Mouse (Mus musculus) monocyte, adult 5-6 weeks (primary cell): ENCODE measurements around the gene Acadvl. TPM values are rescaled to one million over a fixed set of nuclear protein-coding genes. Genes with fewer than 3 reads are reported as not detected.

Source experiments
- ATAC-seq: fragments of 153-309, 156-312 bp; replicated peaks from 2 replicates; pipeline ENCODE4 v1.8.0; 2017; ENCODE audit warnings: mild to moderate bottlenecking; ENCODE audit not compliant: low TSS enrichment, insufficient number of reproducible peaks, severe bottlenecking, poor library complexity, low FRiP score
- total RNA-seq: library from RNA; stranded (forward); fragments of 200-1000, 200-491, 200-594 nt; gene quantifications from 3 replicates; pipeline ENCODE4 v1.2.3, GENCODE M21; 2017

Acadvl gene
- total RNA-seq, 1 experiment from 2014 or later = 55.3 TPM

DNA sequence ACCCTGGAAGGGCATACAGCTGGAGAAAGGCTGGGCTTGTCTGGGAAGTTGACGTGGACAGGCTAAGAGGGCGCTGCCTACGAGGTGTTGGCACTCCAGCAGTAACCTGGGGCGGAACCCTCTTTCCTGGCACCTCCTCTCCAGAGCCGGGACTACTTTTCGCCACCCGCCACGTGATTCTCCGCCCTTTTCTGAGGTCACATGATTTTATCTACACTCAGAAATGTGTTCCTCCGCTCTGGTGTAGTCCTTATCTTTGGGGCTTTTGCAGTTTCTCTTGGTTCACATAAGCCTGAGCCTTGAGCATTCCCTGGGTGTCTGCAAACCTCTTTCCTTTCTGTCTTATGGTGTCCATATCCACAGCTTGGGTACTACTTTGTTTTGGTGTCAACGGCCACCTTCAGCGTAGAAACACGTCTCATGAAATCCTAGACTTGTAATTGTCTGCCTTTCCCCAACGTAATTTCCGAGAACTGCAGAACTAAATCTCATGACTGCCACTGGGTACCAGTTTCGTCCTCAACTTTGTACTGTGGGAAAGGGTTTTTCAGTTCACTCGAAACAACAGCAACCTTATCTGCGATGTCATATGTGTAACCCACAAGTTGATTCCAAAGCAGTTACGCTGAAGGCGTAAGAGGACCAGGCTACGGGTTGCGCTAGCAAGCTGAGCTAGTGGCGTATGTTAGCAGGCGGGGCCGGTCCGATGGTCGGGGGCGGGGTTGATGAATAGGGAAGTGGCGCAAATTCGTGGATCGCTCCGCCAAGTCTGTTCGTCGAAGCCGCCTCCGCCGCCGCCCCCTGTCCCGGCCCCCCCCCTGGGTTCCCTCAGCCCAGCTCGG is 24.1 kb downstream of the Acadvl start, which contains the start of gene Gabarap:
Gene Gabarap, plus strand, starts transcription at position 294 of the 842 bp plus-strand sequence.
- peak; percentile 64 for ATAC-seq

DNA sequence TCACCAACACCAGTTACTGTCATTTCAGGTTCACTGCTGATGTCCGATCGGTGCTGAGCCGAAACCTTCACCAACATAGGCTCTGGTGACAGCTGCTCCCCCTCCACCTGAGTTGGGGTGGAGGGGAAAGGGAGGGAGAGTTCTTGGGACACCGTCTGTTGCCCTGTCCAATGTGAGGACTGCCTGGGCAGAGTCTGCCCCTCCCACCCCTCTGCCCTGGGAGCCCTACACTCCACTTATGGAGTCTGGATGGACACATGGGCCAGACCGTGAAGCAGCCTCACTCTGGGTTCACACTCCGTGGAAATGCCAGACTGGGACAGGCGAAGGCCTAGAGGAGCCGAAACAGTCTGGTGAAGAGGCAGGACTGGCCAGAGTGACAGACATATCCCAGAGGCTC is 25.3 kb downstream of the Acadvl start:
- no peak for ATAC-seq

DNA sequence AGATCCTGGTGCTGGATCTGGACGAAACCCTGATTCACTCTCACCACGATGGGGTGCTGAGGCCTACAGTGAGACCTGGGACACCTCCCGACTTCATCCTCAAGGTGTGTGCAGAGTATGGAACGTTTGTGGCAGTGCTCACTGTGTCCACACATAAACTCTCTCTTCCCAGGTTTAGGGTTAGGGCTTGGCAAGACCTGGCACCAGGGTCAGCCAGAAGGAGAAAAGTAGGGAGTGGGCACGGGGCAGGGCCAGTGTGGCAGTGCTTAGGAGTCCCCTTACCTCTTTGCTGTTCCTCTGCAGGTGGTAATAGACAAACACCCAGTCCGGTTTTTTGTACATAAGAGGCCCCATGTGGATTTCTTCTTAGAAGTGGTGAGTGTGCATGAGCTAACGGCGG is 30.8 kb downstream of the Acadvl start:
- ATAC-seq = no peak

DNA sequence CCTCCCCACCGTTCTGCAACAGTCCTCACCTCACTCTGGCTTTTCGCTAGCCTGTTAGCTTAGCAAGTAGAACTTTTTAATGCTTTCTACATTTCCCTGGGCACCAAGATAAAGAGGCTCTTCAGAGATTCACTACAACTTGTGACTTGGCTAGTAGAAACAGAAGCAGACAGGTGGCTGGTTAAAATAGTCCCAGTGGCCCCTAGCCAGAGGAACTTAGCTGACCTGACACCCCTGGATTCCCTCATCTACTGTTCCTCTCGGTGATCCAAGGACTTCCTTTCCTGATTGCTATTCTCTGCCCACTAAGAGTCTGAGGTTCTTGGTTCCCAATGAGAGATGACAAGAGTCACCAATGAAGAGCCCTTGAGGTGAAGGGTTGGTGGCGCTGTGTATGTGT is 31.8 kb downstream of the Acadvl start:
- no peak for ATAC-seq

DNA sequence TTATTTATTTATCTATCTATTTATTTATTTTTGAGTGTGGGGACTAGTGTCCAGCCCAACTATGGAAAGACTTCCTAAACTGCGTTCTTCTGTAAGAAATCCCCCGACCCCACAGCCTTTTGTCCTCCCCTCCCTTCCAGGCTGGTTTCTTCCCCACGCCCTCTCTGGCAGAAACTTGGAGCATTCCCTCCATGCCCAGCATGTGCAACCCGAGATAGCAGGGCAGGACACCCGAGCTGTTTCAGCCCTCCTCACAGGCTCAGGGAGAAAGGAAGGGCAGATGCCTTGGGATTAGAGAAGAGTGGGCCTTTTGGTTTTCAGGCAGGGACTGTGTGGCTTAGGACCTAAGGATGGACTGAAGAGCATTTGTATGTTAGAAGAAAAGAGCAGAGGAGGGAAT is 32.3 kb downstream of the Acadvl start:
- ATAC-seq = no peak

DNA sequence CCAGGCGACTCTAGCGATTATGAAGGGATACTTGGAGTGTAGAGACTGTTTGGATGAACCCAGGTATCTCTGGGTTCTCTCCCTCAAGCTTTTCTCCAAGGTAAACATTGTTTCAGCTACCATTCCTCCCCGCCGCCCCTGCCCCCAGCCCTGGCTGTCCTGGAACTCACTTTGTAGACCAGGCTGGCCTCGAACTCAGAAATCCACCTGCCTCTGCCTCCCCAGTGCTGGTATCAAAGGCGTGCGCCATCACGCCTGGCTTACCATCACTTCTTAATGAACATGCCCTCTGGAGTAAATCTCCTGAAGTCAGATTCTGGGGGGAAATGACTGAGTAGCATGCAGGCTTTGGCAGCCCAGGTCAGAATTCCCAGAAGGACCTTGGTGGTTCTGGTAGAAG is 33.0 kb downstream of the Acadvl start, which contains the start of gene Elp5:
Gene Elp5, minus strand, starts transcription at position 293 of the 400 bp plus-strand sequence.
- no peak for ATAC-seq

DNA sequence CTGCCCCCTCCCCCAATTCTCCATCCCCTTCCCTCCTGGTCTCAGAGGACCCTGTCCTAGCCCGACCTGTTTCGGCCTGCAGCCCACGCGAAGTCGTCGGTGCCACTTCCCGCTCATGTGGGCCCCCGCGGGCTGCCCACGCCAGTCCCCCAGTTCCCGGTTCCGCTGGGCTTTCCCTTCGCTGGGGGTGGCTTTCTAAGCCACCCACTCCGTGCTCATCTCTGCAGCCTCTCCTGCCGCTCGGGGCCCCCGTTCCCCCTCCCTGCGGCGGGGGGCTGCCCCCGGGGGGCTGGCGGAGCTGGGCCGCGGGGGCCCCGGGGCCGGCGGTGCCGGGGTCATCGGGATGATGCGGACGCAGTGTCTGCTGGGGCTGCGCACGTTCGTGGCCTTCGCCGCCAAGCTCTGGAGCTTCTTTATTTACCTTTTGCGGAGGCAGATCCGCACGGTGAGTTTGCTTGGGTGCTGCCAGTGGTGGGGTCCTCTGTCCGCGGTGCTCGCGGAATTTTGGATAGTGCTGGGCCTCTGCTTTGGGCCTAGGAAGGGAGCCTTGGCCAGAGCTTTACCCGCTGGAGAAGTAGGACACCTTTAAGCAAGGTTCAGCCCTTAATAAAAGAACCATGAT is 34.0 kb downstream of the Acadvl start, which contains the start of gene Ctdnep1:
Gene Ctdnep1, plus strand, starts transcription at position 16 of the 622 bp plus-strand sequence.
- ATAC-seq = no peak

DNA sequence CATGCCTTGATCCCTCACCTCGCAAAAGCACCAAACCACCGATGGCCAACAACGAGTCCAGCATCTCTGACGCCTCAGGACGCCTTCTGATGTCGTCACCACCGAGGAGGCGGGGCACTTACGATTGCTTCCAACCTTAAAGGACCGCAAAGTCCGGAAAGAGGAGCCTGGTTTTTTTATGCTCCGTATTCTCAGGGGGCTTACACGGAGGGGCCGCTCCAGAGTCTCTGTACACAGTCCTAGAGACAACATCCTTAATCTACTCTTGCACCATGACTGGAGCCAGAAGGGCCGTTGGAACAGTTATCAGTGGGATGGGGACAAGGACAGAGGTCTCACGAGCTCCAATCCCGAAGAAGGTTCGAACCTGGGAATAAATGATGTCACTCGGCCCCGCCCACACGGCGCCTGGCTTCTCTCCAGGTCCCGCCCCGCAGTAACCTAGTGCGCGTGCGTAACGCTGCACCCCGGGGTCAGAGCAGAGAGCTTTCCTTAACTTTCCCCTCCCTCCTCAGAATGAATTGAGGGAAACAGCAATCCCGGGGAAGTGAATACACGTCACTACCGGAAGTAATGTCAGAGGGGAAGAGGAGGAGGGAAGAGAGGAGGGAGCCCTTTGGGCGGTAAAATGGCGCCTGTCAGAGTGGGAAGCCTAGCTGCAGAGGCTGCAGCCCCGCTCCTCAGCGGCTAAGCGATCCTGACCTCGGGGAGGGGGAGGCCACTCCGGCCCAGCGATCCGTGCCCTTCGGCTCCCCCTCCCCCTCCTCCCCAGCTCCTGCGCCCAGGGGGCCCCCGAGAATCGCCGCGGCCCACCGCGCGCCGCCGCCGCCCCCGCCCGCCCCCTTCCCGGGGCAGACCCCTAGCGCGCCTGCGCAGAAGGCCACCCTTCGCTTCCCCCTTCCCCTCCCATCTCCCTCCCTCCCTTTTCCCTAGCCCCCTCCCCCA is 34.7 kb downstream of the Acadvl start:
- peak; percentile 95 for ATAC-seq

DNA sequence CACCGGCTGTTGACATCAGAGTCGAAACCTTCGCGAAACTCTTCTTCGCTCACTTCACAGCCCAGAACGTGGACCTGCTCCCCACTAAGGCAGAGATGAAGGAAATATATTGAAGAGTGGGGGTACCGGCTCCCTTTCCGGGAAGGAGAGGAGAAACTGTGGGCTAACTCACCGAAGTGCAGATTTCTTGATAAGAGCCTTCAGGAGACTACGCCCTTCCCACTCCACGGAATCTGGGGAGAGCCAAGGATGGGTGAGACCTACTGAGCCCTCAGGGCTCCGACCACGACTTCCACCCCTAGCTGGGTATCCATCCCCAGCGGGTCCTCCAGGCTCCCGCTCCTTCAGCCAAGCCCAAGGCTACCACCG is 35.4 kb downstream of the Acadvl start:
- no peak for ATAC-seq

DNA sequence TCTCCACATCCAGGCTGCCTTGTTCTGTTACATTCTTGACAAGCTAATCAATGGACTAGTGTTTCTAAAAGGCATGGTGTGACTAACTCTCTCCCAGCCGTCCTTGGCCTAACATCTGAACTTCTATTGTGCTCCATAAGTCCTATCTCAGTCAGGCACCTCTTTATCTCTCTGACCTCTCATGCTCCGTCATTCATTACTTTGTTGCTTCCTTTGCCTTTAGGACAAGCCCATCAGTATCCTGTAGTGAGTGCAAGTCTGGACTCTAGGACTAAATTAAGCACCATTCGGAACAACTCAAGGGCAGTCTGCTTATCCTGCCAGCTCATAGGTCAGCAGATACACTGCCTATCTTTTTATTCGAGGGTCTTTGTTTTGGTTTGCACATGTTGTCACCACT is 38.9 kb downstream of the Acadvl start:
- ATAC-seq = no peak

DNA sequence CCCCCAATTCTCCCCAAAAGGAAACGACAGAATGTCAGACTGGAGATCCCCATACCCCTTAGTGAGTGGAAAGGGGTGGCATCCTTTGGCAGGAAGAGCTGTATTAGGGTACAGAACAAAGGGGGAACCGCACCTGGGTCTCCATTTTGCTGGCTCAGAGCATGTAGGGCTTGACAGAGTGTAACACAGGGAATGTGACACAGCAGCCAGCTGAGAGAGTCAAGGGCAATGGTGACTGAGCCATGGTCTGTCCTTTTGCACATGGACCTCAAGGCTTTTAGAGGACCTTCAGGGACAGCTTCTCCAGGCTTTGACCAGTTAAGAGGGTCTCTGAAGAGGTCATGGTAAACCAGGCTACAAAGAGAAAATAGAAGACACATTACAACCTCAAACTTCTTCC is 40.3 kb downstream of the Acadvl start:
- no peak for ATAC-seq

DNA sequence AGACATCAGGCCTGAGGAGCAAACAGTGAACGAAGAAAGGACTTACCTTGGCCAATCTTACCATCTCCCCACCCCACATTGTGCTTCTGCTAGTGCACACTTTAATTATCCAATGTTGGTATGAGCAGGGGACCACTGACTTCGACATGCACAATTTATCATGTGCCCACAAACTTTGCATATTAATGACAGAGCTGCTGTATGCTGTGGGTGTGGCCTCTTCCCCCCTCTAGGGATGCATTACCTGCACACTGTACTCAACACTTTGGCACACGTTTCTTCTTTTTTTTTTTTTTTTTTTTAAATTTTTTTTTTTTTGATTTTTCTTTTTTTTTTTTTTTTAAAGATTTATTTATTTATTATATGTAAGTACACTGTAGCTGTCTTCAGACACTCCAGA is 44.4 kb downstream of the Acadvl start:
- no peak for ATAC-seq

DNA sequence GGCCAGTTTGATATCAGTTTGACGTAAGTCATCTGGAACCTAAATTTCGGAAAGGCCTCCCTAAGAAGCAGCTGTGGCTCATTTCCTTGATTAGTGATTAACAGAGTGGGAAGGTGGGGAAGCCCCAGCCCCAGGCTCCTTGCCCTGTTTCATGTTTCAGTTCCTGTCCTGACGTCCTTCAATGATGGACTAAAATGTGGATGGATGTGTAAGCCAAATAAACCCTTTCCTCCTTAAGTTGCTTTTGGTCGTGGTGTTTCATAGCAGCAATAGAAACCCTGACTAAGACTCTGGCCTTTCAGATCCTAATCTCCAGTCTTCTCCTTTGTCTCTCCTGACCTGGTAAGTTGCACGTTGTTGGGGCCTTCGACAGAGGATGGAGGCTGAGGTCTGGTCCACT is 45.0 kb downstream of the Acadvl start:
- ATAC-seq = no peak

DNA sequence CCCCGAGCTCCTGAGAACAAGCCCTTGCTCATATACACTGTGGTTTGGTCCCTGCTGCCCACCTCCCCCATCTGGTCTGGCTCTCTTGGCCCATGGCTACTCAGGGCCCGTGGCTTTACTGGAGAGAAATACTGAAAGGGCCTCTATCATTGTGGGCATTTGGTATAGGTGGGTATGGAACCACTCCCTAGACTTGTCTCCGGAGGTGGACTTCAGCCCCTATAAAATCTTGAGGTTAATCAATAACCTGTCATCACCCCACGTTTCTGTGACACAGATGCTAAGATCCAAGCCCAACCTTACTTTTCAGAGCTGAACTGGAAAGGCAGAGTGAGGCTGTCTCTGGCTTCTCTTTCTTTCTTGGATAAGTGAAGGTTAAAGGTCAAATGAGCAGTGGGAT is 46.4 kb downstream of the Acadvl start:
- ATAC-seq = no peak

DNA sequence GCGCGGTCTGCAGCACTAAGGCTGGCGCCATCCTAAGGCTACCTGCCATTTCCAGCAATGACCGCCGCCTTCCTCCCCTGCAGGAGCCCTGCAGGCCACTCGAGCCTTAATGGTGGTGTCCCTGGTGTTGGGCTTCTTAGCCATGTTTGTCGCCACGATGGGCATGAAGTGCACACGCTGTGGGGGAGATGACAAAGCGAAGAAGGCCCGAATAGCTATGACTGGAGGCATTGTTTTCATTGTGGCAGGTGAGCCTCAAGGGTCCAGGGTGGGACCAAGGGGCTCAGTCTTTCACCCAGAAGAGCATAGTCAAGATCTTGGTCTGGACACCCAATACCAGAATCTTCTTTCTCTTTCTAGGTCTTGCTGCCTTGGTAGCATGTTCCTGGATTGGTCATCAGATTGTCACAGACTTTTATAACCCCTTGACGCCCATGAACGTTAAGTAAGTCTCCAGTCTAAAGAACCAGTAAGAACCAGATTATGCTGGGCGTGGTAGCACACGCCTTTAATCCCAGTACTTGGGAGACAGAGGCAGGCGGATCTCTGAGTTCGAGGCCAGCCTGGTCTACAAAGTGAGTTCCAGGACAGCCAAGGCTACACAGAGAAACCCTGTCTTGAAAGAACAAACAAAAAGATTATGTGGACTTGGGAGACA is 48.2 kb downstream of the Acadvl start:
- ATAC-seq = no peak

DNA sequence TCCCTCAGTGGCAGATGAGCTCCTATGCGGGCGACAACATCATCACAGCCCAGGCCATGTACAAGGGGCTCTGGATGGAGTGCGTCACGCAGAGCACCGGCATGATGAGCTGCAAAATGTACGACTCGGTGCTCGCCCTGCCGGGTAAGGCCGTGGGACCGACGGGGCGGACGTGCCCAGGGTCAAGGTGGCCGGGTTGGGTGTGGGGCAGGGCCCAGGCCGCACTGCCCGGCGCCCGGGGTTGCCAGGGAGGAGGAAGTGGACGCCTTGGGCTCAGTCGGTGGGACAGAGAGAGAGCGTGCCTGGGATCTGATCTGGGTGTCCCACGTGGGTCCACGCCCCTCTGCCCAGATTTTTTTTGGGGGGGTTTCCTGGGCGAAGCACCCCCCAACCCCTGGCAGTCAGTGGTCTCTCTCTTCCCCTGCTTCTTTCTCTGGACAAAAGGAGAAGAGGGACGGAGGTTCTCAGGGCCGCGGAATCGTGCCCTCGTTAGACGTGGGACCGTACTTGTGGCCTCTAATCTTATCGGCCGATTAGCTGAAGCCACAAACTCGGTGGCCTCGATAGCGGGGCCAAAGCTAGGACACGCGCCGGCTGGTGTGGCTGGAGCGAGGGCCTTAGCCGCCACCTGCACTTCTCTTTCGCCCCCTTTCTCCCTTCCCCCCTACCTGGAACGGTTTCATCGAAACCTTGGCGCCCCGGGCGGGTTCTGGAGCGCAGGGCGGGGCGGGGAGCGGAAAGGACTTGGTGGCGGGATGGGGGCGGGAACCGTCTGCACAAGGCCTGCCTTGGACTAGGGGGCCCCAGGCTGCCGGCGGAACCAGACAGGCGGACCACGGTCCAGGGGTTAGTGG is 49.0 kb downstream of the Acadvl start:
- ATAC-seq = no peak

DNA sequence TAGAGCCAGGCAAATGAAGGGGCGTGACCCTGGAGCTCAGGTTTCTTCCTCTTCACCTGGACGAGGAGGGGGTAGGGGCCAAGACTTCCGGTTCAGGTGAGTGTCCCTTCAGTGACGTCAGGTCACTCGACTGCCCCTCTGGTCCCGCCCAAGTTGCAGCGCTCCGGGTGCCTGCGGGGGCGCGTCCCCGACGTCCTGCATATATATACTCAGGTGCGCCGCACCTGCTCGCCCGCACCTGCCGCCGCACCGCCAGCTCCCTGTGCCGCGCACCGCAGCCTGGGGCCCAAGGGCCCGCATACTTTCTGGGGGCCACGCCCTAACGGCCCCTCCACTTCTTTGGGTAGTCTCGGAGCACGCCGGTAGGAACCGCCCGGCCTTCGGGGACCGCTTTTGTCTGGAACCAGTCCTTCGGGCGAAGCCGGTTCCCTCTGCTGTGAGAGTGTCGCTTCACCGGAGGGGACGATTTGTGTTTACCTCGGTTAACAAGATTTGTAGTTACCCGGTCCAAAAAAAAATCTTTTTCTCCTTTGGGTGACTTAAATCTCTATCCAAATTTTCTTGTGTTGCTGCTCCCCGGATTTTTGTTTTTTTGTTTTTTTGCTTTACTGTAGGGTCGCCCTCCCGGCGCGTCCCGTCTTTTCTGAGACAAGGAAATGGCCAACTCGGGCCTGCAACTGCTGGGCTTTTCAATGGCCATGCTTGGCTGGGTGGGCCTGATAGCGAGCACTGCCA is 49.8 kb downstream of the Acadvl start:
- no peak for ATAC-seq
